Mouse (Mus musculus) cerebral cortex, adult 2 months (tissue): Measurements from ENCODE around the gene Megf8.

Experiments
- WGBS: fragments of 180-500 bp; shearing (Covaris S2); methylation state at CpG from one replicate; pipeline ENCODE4 v1.1.7; 2018; 5-methylcytosine and 5-hydroxymethylcytosine counted together

Megf8 gene

DNA sequence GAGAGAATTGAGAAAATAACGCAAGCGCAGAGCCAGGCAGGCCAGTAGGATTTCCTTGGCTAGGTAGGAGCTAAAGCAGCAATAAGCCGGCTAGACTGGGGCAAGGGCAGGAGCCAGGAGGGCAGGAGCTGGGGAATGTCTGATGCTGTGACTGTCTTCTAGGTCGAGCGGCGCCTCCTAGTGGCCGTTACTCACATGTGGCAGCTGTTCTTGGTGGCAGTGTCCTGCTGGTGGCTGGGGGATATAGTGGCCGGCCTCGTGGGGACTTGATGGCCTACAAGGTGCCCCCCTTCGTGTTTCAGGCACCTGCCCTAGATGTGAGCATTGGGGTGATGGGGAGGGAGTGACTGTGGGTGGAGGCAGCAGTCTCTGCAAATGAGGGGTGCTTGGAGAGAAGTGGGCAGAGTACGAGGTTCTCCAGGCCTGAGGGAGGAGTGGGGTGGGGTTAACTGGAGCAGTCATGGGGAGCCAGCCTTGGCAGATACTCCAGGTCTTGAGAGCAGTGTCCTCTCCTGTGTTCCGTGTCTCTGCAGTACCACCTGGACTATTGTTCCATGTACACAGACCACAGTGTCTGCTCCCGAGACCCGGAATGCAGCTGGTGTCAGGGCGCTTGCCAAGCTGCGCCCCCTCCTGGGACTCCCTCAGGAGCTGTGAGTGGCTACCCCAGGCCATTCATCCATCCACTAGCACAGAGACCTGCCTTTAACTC, 16.8 kb downstream of the Megf8 start:
- 42% methylated on average over 16 of the region's 16 CpGs for WGBS

DNA sequence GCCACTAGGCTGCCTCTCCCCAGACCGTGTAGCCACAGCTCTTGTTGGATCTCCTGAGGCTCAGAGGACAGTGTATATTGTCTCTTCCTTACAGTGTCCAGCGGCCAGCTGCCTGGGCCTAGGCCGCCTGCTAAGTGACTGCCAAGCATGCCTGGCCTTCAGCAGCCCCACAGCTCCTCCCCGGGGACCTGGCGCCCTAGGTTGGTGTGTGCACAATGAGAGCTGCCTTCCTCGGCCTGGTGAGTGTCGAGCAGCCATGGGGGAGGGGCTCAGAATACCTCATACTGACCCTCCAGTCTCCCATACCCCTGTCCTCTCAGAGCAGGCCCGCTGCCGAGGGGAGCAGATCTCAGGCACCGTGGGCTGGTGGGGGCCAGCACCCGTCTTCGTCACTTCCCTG, 17.5 kb downstream of the Megf8 start:
- WGBS: 79% methylated on average over 12 of the region's 12 CpGs

DNA sequence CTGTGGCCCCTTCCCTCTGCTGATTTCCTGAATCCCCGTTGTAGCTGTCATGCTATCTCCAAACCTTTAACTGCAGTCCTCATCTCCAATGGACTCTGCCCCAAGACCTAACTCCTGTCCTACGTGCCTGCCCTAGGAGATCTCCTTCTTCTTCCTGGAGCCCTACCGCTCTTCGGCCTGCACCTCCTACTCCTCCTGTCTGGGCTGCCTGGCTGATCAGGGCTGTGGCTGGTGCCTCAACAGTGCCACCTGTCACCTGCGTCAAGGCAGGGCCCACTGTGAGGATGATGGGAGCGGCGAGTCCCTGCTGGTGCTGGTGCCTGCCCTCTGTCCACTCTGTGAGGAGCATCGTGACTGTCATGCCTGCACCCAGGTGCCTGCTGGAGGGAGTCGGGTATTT, 22.4 kb downstream of the Megf8 start:
- WGBS: 87% methylated on average over 9 of the region's 9 CpGs

- 62% methylated on average over 20 of the region's 20 CpGs for WGBS
Observed at GRCm38 (mm10) chr7:25341000-25341784, 24.2 kb downstream of the Megf8 start.

DNA sequence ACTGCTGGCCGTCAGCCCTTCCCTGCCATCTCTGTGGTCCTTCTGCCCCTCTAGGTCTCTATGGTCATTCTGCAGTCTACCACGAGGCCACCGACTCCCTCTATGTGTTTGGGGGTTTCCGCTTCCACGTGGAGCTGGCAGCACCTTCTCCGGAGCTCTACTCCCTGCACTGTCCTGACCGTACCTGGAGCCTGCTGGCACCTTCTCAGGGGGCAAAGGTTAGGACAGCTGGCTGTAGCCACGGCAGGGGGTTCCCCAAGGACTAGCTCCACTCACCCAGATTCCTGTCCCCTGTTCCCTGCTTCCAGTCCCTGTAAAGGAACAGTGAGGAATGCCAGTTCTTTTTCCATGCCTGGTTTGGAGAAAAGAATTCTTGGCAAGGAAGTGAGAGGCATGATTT, 31.9 kb downstream of the Megf8 start:
- 87% methylated on average over 8 of the region's 8 CpGs for WGBS

DNA sequence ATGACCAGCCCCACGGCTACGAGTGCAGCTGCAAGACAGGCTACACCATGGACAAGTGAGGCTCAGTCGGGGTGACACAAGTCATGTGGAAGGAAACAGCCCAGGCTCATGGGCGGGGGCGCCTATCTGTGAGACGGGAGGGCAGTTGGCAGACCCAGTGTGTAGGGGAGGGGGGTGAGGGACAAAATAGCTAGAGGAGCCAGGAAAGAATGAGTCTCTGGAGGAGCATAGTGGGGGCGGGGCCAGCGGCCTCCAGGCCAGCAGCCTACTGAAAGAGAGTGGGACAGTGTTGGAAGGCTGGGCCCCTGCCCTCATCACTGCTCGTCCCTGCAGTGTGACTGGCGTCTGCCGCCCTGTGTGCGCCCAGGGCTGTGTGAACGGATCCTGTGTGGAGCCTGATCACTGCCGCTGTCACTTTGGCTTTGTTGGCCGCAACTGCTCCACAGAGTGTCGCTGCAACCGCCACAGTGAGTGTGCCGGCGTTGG, 41.8 kb downstream of the Megf8 start:
- 63% methylated on average over 19 of the region's 19 CpGs for WGBS

- WGBS: 86% methylated on average over 19 of the region's 19 CpGs
Observed at GRCm38 (mm10) chr7:25363151-25363550, 46.2 kb downstream of the Megf8 start.

DNA sequence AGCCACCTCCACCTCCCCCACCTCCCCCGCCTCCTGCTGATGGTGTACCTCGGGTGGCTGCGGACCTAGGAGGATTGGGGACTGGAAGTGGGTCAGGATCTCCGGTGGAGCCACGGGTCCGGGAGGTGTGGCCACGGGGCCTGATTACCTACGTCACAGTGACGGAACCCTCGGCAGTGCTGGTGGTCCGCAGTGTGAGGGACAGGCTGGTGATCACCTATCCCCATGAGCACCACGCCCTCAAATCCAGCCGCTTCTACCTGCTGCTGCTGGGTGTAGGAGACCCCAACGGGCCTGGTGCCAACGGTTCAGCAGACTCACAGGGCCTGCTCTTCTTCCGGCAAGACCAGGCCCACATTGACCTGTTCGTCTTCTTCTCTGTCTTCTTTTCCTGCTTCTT, 46.7 kb downstream of the Megf8 start:
- WGBS: 93% methylated on average over 17 of the region's 17 CpGs

GRCm38 (mm10) chr7:25365937-25366625, 49.1 kb downstream of the Megf8 start:
- 49% methylated on average over 13 of the region's 13 CpGs for WGBS

- 13% methylated on average over 33 of the region's 33 CpGs for WGBS
Observed at GRCm38 (mm10) chr7:25367632-25368293, 50.8 kb downstream of the Megf8 start.

DNA sequence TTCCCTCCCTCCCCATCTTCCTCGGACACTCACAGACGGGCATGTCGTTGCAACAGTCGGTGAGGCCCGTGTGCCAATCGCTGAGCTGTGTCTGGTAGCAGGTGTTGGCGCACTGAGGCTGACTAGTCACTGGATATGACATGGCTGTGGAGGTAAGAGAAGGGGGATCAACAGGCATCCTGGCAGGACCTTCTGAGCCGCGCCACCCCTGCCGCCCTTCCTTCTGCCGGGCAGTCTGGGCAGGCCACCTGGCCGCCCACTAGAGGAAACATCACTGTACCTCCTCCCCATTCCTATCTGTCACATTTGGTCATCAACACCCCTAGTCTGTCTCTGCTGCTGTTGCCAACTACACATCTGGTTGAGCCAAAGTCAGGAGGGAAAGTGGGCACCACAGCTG, 51.4 kb downstream of the Megf8 start:
- 25% methylated on average over 12 of the region's 12 CpGs for WGBS

DNA sequence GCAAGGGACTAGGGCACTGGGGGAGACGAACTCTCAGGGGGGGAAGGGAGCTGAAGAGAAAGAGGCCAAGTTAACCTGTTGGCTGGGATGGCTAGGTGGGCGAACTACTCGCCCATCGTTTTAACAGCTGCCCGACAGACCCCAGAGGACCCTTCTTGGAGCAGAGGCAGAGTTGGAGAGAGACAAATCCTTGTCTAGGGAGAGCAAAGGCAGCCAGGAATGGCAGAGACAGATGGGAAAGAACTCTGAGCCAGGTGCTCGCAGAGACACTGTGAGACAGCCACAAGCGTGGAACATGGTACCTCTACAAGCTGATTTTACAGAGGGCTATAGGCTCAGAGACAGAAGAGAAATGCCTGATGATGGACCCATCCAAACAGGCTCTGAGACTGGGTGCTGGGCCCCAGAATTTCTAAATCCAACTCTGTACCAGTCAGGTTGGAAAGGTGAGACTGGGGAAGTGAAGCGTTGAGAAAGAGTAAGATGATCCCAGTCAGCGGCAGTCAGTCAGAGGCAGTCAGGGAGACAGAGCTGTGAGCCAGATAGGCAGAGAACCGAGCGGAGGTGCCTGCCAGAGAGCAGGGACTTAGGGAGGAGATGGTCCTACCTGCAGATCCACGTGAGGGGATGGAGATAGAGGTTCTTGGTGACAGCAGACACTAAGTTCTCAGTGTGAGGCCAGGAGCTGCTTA, 52.2 kb downstream of the Megf8 start, which contains the start of gene Cnfn:
TSS of gene Cnfn (minus strand) at position 667 of the 692 bp plus-strand sequence.
- WGBS: 53% methylated on average over 12 of the region's 12 CpGs

DNA sequence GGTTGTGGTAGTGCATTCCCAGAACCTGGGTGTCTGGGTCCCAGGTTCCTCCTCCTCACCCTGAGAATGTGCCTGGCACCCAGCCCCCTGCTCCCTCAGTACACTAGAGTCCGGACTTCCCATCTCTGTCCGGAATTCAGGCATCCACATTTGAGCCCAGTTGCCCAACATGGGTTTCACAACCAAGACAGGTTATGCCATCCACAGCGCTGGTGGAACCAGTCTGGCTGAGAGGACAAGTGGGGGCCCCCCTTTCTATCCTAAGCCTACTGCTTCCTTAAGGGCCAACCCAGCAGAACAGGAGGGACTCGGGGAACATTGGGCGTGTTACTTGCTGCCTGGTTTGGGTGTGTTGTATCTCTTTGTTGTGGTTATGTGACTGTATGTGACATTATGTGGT, 55.5 kb downstream of the Megf8 start:
- WGBS: 87% methylated on average over 5 of the region's 5 CpGs

- WGBS: 12% methylated on average over 17 of the region's 17 CpGs
Observed at GRCm38 (mm10) chr7:25376556-25376955, 59.6 kb downstream of the Megf8 start.

- 34% methylated on average over 8 of the region's 8 CpGs for WGBS
Observed at GRCm38 (mm10) chr7:25377100-25377700, 60.2 kb downstream of the Megf8 start.

- WGBS: 80% methylated on average over 13 of the region's 13 CpGs
Observed at GRCm38 (mm10) chr7:25378181-25379100, 61.5 kb downstream of the Megf8 start.

GRCm38 (mm10) chr7:25379551-25380351, 62.8 kb downstream of the Megf8 start:
- WGBS: 20% methylated on average over 42 of the region's 42 CpGs

DNA sequence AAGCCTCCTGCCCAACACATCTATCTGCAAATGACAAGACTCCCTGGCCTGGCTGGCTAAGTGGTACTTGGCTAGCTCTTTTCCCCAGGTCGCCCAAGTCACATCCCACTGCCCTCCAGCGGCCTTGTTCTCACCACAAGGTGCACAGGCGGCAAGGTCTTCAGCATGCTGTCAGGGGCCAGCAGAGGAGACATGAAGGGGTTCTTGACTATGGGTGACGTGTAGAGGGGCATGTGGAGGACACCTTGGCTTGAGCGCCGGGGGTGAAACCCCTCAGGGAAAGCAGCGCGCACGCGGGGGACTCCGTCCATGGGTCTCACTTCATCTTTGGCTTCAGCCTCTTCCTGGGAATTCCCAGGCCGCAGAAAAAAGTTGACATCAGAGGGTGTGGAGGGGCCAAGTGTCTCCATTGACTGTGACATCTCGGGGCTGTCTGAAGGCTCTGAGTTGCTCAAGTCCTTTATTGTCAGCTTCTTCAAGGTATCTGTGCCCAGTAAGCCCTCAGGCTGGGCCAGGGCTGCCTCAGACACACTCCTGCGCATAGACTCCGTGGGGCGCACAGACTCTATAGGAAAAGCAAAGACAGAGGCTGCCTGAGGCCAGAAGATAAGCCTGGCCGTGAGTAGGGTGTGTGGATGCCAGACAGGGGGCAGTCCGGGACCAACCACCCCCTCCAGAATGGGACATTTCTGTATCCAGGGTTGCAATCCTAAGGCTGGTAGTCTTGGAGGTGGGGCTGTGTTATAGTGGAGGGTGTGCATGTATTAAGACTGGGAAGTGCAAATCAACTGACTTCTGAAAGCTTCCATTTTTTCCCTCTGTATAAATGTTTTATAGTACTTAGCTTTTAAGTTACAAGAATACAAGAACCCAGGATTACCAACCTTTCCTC, 63.7 kb downstream of the Megf8 start:
- 77% methylated on average over 18 of the region's 18 CpGs for whole genome bisulfite sequencing
